Mouse (Mus musculus) liver, embryonic 14.5 days (tissue): ENCODE data around the gene Ugt1a7c.

ENCODE experiments used
- CTCF ChIP-seq: IDR thresholded peaks from 2 replicates; pipeline ENCODE4 v1.5.1; 2016; ENCODE audit warnings: antibody characterized with exemption, low read depth, control low read depth
- EP300 ChIP-seq: IDR thresholded peaks from 2 replicates; pipeline ENCODE4 v1.6.1; 2016; ENCODE audit warnings: antibody characterized with exemption, low read depth

DNA sequence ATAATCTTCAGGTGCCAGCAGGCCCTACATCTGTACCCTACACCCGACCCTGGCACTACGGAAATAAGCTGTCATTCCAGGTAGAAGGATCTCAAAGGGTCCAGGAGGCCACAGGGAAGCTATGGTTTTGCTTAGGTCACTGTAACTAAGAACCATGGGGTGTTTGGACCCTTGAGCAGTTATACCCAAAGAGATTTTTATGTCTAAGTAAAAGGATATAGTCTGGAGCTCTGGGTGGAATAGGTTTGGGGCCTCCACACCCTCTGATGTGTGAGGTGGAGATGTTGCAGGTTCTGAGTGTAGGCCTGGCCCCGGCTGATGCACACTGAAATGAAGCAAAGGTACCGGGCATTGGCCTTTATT is 139.4 kb downstream of the Ugt1a7c start:
- no peak for TF ChIP-seq CTCF
- no peak for TF ChIP-seq EP300
